Mouse (Mus musculus): ENCODE measurements at regions not wholly inside any gene's neighbourhood (a gene's known extent, or its start where the extent isn't known, plus 50 kb on each side); places are given as distances from the start of the nearest gene placed in this dataset.

DNA sequence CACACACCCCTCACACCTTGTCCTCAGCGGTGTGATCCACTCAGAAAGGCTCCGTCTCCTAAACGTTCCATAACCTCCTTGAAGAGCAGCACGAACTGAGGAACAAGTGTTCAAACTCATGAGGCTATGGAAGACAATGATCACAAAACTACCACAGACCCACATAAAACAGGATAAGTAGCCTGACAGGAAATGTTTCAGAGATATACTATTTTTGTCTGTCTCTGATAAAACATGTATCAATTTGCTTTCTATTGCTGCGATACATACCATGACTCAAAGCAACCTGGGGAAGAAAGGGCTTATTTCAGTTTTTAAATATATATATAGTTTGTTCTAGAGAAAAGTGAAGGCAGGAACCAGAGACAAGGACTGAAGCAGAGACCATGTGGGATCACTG lies 3371.7 kb upstream of the Gm7489 start:
- H3K36me3 ChIP-seq (ENCODE audit: control insufficient read depth, insufficient read depth, low read length) = no peaks in the 10 kb centered on the region
- H3K4me1 ChIP-seq (ENCODE audit: control insufficient read depth, insufficient read depth, low read length) = no peaks in the 10 kb centered on the region
- no peak overlapping the region for H3K9ac ChIP-seq (ENCODE audit: low read depth, low read length)
- ATAC-seq = no peak
- H3K9me3 ChIP-seq (replicated peaks; ENCODE audit: control insufficient read depth, low read length, poor library complexity, severe bottlenecking) = no peaks in the 10 kb centered on the region
- 95% methylated on average over 5 of the region's 5 CpGs for WGBS
- no peak overlapping the region for H3K4me2 ChIP-seq (ENCODE audit: low read length)
- H3K27me3 ChIP-seq (ENCODE audit: control insufficient read depth, insufficient read depth, low read depth, low read length) = no peaks in the 10 kb centered on the region
- H3K4me3 ChIP-seq (ENCODE audit: low read depth, low read length) = no peak overlapping the region
- no peak overlapping the region for H3K27ac ChIP-seq (ENCODE audit: low read length)

DNA sequence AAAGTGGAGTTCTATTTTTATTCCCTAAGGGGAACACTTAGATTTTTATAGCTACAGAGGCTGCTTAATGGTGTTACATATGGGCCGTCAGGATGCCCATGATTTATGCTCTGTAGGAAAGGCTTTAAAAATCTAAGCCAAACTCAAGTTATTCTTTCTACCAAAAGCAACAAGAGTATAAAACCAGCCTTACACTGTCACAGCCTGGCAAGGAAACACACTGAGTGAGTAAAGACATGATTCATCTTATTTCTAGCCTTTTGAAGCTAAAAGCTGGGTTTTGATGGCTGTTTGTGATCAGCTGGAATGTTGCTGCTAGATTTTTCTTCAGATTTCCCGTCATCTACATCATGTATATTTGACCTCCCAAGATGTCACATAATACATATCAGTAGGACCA lies 3359.9 kb upstream of the Gm7489 start:
- no peak overlapping the region for H3K4me3 ChIP-seq (ENCODE audit: low read depth, low read length)
- 84% methylated on average over 2 of the region's 2 CpGs for WGBS
- H3K9me3 ChIP-seq (replicated peaks; ENCODE audit: control insufficient read depth, low read length, poor library complexity, severe bottlenecking) = no peaks in the 10 kb centered on the region
- no peaks in the 10 kb centered on the region for H3K27me3 ChIP-seq (ENCODE audit: control insufficient read depth, insufficient read depth, low read depth, low read length)
- H3K36me3 ChIP-seq (ENCODE audit: control insufficient read depth, insufficient read depth, low read length) = no peaks in the 10 kb centered on the region
- no peak overlapping the region for H3K9ac ChIP-seq (ENCODE audit: low read depth, low read length)
- no peaks in the 10 kb centered on the region for H3K4me1 ChIP-seq (ENCODE audit: control insufficient read depth, insufficient read depth, low read length)
- ATAC-seq = no peak
- no peak overlapping the region for H3K4me2 ChIP-seq (ENCODE audit: low read length)
- H3K27ac ChIP-seq (ENCODE audit: low read length) = no peak overlapping the region

DNA sequence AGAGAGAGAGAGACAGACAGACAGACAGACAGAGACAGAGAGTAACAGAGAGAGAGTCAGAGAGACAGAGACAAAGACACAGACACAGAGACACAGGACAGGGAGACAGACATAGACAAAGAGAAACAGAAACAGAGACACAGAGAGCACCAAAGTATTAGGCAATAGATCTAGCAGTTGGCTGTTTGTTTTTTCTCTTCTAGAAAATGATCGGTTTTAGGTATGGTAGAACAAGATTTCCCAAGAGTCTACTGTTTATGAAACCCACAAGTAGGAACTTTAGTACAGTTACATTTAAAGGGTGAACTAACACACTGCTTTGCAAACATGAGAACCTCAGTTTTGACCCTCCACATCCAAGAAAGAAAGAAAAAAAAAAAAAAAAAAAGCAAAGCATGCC lies 3350.2 kb upstream of the Gm7489 start:
- Histone ChIP-seq H3K27ac (ENCODE audit: low read length) (no peak overlapping the region), H3K4me2 (ENCODE audit: low read length) (no peak overlapping the region), H3K9ac (ENCODE audit: low read depth, low read length) (no peak overlapping the region), H3K27me3 (ENCODE audit: control insufficient read depth, insufficient read depth, low read depth, low read length) (no peaks in the 10 kb centered on the region), H3K4me3 (ENCODE audit: low read depth, low read length) (no peak overlapping the region), H3K36me3 (ENCODE audit: control insufficient read depth, insufficient read depth, low read length) (no peaks in the 10 kb centered on the region), H3K4me1 (ENCODE audit: control insufficient read depth, insufficient read depth, low read length) (no peaks in the 10 kb centered on the region), H3K9me3 (replicated peaks; ENCODE audit: control insufficient read depth, low read length, poor library complexity, severe bottlenecking) (no peaks in the 10 kb centered on the region)
- WGBS = 90% methylated on average over 1 of the region's 1 CpGs
- ATAC-seq = no peak

DNA sequence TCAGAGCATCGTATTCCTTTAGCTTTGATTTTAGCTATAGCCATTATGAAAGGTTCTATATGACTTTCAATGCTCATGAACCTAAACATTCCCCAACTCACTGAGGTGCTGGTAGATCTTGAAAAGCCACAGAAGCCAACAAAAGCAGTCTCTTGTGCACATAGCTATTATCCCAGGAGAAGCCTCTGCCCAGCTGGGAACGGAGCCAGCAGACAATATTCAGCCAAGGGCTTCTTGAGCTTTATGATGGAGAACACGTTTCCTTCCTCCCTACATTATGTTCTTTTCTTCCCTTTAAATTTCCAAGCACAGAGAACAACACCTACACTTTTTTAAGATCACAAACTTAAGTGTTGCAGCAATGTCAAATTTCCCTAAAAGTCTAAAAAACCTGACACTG lies 3321.1 kb upstream of the Gm7489 start:
- Histone ChIP-seq H3K27me3 (ENCODE audit: control insufficient read depth, insufficient read depth, low read depth, low read length) (no peaks in the 10 kb centered on the region), H3K9ac (ENCODE audit: low read depth, low read length) (no peak overlapping the region), H3K36me3 (ENCODE audit: control insufficient read depth, insufficient read depth, low read length) (no peaks in the 10 kb centered on the region), H3K9me3 (replicated peaks; ENCODE audit: control insufficient read depth, low read length, poor library complexity, severe bottlenecking) (no peaks in the 10 kb centered on the region), H3K4me2 (ENCODE audit: low read length) (no peak overlapping the region), H3K4me1 (ENCODE audit: control insufficient read depth, insufficient read depth, low read length) (no peaks in the 10 kb centered on the region), H3K4me3 (ENCODE audit: low read depth, low read length) (no peak overlapping the region), H3K27ac (ENCODE audit: low read length) (no peak overlapping the region)
- WGBS = 83% methylated on average over 3 of the region's 3 CpGs
- no peak for ATAC-seq

DNA sequence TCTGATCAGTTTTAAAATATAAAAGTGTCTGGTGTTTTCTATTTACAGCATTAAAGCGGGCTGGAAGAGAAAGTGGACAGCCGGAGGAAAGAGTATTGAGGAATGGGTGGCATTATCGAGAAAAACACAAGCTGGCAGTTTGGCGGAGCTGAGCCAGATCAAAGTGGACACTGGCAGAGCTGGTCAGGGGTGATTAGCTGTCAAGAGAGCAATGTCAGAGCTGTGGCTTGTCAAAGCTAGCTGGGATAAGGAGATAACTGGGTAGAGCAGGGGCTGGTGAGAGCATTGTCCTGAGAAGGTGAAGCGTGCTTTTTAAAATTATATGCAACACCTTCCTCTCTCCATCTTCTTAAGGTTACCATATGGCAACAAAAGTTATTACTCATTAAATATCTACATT lies 3303.9 kb upstream of the Gm7489 start:
- Histone ChIP-seq H3K4me2 (ENCODE audit: low read length) (no peak overlapping the region), H3K27me3 (ENCODE audit: control insufficient read depth, insufficient read depth, low read depth, low read length) (no peaks in the 10 kb centered on the region), H3K9me3 (replicated peaks; ENCODE audit: control insufficient read depth, low read length, poor library complexity, severe bottlenecking) (peaks cover 5% of the 10 kb centered on the region), H3K36me3 (ENCODE audit: control insufficient read depth, insufficient read depth, low read length) (no peaks in the 10 kb centered on the region), H3K27ac (ENCODE audit: low read length) (no peak overlapping the region), H3K4me1 (ENCODE audit: control insufficient read depth, insufficient read depth, low read length) (no peaks in the 10 kb centered on the region), H3K4me3 (ENCODE audit: low read depth, low read length) (no peak overlapping the region), H3K9ac (ENCODE audit: low read depth, low read length) (no peak overlapping the region)
- ATAC-seq = no peak
- 96% methylated on average over 5 of the region's 5 CpGs for whole genome bisulfite sequencing

DNA sequence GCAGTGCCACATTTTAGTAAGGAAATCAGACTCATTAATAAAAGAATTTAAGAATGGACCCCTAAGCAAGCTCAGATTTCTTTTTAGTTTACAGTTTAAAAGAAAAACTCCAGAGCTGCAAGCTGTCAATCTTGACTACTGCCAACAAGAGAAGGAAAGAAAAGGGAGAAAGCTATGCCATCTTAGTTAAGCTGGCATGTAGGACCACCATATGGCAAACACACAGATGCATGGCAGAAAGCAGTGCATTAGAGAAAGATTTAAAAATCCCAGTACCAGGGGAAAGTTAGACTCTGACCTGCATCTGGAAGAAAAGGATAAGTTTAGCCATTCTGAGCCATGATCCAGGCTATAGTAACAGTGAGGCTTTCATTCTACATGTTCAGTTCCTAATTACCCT lies 3300.8 kb upstream of the Gm7489 start:
- H3K9me3 ChIP-seq (replicated peaks; ENCODE audit: control insufficient read depth, low read length, poor library complexity, severe bottlenecking) = peaks cover 5% of the 10 kb centered on the region

DNA sequence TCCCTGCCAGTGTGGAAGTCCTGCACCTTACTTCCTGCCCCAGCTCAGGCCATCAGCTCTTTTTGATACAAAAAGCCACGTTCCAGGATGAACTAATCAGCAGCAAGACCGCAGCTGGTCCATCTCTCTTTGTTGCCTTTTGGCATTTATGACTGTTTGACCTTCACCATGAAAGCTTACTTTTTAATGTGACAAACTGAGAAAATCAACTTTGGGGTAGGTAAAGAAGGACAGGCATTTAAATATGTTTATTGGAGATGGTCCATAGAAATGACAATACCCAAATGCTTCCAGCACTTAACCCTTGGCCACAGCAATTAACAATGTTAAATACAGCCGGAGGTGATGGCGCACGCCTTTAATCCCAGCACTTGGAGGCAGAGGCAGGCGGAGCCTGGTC lies 3299.2 kb upstream of the Gm7489 start:
- ATAC-seq = no peak
- H3K4me3 ChIP-seq (ENCODE audit: low read depth, low read length) = no peak overlapping the region
- WGBS = 89% methylated on average over 6 of the region's 6 CpGs

More for the DNA sequence above, 3300.8 kb upstream of the Gm7489 start:
- no peaks in the 10 kb centered on the region for H3K36me3 ChIP-seq (ENCODE audit: control insufficient read depth, insufficient read depth, low read length)
- no peaks in the 10 kb centered on the region for H3K4me1 ChIP-seq (ENCODE audit: control insufficient read depth, insufficient read depth, low read length)
- no peak overlapping the region for H3K4me3 ChIP-seq (ENCODE audit: low read depth, low read length)
- ATAC-seq = no peak
- H3K27me3 ChIP-seq (ENCODE audit: control insufficient read depth, insufficient read depth, low read depth, low read length) = no peaks in the 10 kb centered on the region
- no peak overlapping the region for H3K4me2 ChIP-seq (ENCODE audit: low read length)
- no peak overlapping the region for H3K9ac ChIP-seq (ENCODE audit: low read depth, low read length)
- no peak overlapping the region for H3K27ac ChIP-seq (ENCODE audit: low read length)

More for the DNA sequence above, 3299.2 kb upstream of the Gm7489 start:
- no peak overlapping the region for H3K9ac ChIP-seq (ENCODE audit: low read depth, low read length)
- no peak overlapping the region for H3K4me2 ChIP-seq (ENCODE audit: low read length)
- H3K4me1 ChIP-seq (ENCODE audit: control insufficient read depth, insufficient read depth, low read length) = no peaks in the 10 kb centered on the region
- H3K36me3 ChIP-seq (ENCODE audit: control insufficient read depth, insufficient read depth, low read length) = no peaks in the 10 kb centered on the region
- H3K27ac ChIP-seq (ENCODE audit: low read length) = no peak overlapping the region
- H3K27me3 ChIP-seq (ENCODE audit: control insufficient read depth, insufficient read depth, low read depth, low read length) = no peaks in the 10 kb centered on the region
- H3K9me3 ChIP-seq (replicated peaks; ENCODE audit: control insufficient read depth, low read length, poor library complexity, severe bottlenecking) = peaks cover 2% of the 10 kb centered on the region; the same call in 1 of the 2 replicates

Measured in midbrain, embryonic 16.5 days (tissue).